Mouse (Mus musculus) telencephalon, adult 2 months (tissue): ENCODE data around the gene A930033H14Rik.

Source experiments
- DNase-seq: peaks from one replicate; pipeline ENCODE4 v3.0.0-alpha.2; 2011; ENCODE audit warnings: low read depth, low spot score

Gene A930033H14Rik

GRCm38 (mm10) chr10:69193721-69194120 lies 19.2 kb downstream of the A930033H14Rik start:
- no peak for DNase-seq

- DNase-seq, result no peak
These were observed 20.6 kb downstream of the A930033H14Rik start for GRCm38 (mm10) chr10:69192266-69192665.

DNA sequence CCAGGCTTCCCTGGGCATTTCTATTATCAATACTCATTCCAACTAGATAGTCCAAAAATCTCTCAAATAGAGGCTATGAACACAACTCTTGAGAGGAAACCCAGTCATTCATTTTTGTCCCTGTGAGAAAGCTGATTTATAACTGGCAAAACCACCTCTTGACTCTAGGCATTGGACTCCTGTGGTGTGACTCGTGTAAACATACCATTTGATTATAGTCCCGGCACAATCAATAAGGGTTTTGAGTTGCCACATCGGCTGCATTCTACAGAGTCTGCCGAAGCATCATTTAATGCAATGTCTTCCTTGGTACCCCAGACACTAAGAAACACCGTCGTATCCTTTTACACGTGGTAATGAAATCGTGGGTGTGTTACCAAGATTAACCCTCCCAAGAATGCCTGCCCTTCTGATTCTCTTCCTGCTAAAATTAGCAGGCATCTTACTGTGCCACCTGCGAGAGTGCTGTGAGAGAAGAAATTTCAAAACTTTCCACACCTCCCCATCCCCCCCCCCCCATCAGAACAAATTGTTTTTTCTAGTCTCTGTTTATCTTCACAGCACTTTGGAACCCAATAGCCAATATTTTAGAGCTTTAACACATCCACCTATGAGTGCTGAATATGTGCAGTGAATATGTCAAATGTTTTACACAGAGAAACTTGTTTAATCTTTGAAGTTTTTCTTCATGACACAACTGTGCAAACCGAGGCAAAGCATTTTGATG lies 22.3 kb downstream of the A930033H14Rik start:
- DNase-seq, result no peak

DNA sequence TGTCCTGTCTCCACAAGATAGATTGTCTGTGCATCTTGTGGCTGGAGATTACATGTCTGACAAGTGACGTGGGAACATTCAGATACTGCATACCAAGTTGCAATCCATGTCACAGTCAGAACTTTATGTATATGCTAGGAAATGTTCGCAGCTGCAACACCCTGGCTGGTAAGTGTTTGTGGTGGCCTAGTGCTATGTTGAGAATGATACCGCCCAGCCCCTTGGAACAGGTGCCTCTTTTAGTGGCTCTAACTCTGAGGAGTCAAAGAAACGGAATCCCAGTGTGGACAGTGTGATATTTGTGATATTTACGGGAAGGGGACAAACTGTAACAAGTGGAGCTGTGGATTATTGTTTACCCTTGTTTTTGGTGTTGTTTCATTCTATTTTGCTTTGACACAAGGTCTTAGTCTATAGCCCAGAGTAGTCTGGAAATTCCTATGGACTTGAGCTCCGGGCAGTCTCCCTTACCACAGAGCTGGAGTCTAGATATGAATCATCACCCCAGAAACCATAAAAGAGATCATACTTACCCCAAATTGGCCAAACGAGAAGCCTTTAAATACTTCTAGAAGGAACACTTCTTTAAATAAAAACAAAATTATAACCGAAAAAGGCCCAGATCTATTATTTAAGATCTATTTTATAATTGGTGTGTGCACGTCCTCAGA lies 25.0 kb downstream of the A930033H14Rik start:
- no peak for DNase-seq

GRCm38 (mm10) chr10:69185894-69186893 lies 26.7 kb downstream of the A930033H14Rik start:
- DNase-seq, result peak; percentile 86

DNA sequence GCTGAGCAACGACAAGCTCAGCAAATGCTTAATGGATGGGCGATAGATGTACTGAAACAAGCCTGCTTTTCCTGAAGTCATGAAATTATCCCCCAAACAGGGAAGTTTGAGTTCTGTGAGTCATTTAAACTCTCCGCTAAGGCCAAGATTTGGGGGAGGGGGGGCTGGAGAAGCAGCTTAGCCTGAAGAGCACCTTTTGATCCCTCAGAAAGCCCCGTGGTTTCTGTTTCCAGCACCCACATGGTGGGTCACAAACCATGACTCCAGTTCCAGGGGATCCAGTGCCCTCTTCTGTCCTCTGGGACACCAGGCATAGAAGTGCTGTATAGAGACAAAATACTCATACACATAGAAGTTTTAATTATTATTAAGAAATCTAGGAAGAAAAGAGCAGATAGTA lies 27.5 kb downstream of the A930033H14Rik start:
- DNase-seq, result no peak

- DNase-seq, result no peak
These were observed 28.0 kb downstream of the A930033H14Rik start for GRCm38 (mm10) chr10:69184903-69185302.

DNA sequence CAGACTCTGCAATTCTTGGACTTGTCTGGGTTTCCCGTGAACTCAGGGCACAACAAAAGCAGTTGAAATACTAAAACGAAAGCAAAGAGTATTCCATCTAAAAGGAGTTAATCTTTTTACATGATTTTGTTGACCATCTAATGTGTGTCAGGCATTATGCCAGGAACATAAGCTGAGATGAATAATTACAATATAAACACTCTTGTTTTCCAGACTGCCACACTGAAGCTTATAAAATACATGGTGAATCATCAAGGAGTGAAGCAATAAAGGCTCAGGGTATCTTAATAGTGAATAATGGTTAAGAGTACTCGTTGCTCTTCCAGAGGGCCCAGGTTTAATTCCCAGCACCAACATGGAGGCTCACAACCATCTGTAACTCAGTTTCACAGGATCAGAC lies 31.9 kb downstream of the A930033H14Rik start:
- no peak for DNase-seq

GRCm38 (mm10) chr10:69179341-69179740 lies 33.6 kb downstream of the A930033H14Rik start:
- DNase-seq, result no peak

GRCm38 (mm10) chr10:69176116-69176515 lies 36.8 kb downstream of the A930033H14Rik start:
- no peak for DNase-seq

DNA sequence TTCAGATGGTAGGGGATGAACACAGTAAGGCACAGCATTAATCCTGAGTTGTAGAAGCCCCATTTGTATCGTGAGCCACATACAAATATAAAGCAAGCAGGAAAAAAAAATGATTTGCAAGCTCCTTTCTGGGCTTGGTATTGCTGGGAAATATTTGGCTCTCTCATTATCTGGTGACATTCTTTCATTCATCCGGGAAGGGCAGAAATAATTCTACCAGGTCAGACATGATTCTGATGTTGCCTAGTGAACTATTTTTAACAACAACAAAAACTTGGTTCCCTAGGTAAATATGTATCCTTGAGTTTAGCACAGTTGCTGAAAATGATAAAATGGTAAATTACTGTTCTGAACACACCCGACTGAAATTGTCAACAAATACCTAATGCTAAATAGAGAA lies 40.5 kb downstream of the A930033H14Rik start:
- DNase-seq, result no peak

GRCm38 (mm10) chr10:69166514-69166913 lies 46.4 kb downstream of the A930033H14Rik start:
- DNase-seq, result no peak

DNA sequence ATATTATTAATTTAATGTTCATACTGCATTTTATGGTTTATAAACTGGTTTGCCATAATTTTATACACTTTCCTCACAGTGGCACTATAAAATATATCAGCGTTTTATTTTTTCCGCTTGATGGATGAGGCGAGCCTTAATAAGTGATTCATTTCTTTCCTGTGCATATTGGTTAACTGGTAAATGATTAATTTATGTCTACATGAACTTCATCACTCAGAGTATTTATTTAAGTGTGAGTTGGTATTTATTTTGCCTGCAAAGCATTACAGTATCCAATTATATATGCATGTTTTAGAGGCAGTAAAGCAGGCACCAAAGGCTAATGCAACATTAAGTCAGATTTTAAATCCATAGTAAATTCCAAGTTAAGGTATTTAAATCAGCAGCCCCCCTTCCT lies 47.1 kb downstream of the A930033H14Rik start:
- no peak for DNase-seq

DNA sequence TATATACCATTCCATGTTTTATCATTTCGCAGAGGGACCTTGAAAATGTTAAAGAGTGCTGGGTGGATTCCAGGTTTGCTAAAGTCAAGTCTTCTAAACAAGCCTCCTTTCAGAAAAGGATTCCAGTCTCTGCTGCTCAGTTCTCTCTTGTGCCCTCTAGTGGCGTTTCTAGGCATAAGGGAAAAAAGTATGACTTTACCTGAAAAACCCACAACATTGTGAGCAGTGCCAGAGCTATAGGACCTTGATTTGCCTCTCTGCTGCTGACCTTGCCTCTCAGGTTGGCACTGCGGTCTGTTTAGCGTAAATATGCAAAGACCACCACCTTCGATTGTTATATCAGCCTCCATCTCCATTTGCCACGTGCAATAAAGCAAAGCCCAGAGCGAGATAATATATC lies 47.8 kb downstream of the A930033H14Rik start:
- DNase-seq, result no peak

DNA sequence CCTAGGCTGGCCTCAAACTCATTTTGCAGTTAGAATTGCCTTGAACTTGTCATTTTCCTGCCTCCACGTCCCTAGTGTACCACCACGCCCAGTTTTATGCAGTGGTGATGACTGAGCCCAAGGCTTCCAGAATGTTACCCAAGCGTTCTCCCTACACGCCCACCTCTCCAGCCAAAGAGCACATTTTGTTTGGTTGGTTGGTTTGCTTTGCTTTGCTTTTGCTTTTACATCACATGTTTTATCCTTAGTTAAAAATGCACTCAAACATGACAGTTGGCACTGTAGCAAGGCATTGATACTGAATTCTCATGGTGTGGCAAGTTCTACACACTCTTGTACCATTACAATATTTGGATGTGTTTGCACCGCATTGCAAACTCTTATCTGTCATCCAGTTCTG lies 49.7 kb downstream of the A930033H14Rik start:
- DNase-seq, result no peak

GRCm38 (mm10) chr10:69162577-69162976 lies 50.3 kb downstream of the A930033H14Rik start:
- no peak for DNase-seq

DNA sequence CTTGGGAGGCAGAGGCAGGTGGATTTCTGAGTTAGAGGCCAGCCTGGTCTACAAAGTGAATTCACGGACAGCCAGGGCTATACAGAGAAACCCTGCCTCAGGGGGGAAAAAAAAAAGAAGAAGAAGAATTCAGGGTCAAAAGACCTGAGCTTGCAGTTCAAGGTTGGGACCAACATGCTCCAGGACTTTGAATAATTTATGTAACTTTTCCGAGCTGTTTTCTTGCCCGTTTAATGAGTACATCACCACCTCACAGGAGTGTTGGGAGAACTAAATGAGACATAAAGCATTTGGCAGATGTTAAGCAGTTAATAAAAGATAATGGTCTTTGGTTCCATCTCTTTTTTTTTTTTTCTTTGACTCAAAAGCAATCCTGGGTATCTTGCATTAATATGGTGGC lies 51.4 kb downstream of the A930033H14Rik start:
- DNase-seq, result no peak

- DNase-seq, result no peak
These were observed 52.0 kb downstream of the A930033H14Rik start for GRCm38 (mm10) chr10:69160877-69161276.
